Mouse (Mus musculus): ENCODE results near the gene Slbp.

GRCm38 (mm10) chr5:33695718-33696121 lies 43.3 kb upstream of the Slbp start:
- TF ChIP-seq CTCF (IDR thresholded peaks at IDR 0.05; ENCODE audit: insufficient read depth, low read depth, low read length) (no peak), POLR2A (IDR thresholded peaks at IDR 0.05; ENCODE audit: insufficient read depth, low read depth, low read length) (no peak)

Measured in olfactory bulb, adult 2 months (tissue).